Mouse (Mus musculus) embryonic fibroblast, embryonic 13.5 days (primary cell): ENCODE data around the gene Vezt. TPM values are rescaled to one million over a fixed set of nuclear protein-coding genes. Genes with fewer than 3 reads are reported as not detected.
A peak's percentile ranks its signal among the peaks of the same experiment; 100 is the strongest.

Experiments
- H3K27ac ChIP-seq: 2 replicates; pipeline ENCODE4 v1.5.1; 2012; ENCODE audit warnings: low read length, control low read depth, inconsistent platforms; ENCODE audit not compliant: insufficient read depth
- H3K4me1 ChIP-seq: 2 replicates; pipeline ENCODE4 v1.6.1; 2011; ENCODE audit warnings: low read length; ENCODE audit not compliant: control insufficient read depth, insufficient read depth
- H3K4me3 ChIP-seq: 2 replicates; pipeline ENCODE4 v1.5.1; 2011; ENCODE audit warnings: mild to moderate bottlenecking, control low read depth, low read length; ENCODE audit not compliant: insufficient read depth
- CTCF ChIP-seq: IDR thresholded peaks from 2 replicates; pipeline ENCODE4 v1.5.1; 2011; ENCODE audit warnings: mild to moderate bottlenecking, control low read depth, low read length, moderate library complexity, borderline replicate concordance; ENCODE audit not compliant: insufficient read depth
- POLR2A ChIP-seq: IDR thresholded peaks from 2 replicates; pipeline ENCODE4 v1.6.1; 2011; ENCODE audit warnings: low read depth, mild to moderate bottlenecking, control low read depth, low read length, moderate library complexity
- polyA plus RNA-seq: library from polyadenylated mRNA; stranded (reverse); fragments of >200 nt; gene quantifications from 2 replicates; pipeline ENCODE4 v1.2.4, GENCODE M21; 2011; ENCODE audit warnings: low read depth; ENCODE audit not compliant: missing spikeins, insufficient read length

Gene Vezt
- polyA plus RNA-seq, 1 experiment, result 32.2 TPM

- Histone ChIP-seq H3K4me3 (no peak overlapping the region), H3K27ac (peak overlapping the region; percentile 88), H3K4me1 (peaks cover 10% of the 10 kb centered on the region)
- TF ChIP-seq POLR2A (no peak), CTCF (no peak)
Observed at GRCm38 (mm10) chr10:93939676-93940075, 95.9 kb downstream of the Vezt start.

GRCm38 (mm10) chr10:93938844-93939271, 96.8 kb downstream of the Vezt start:
- TF ChIP-seq CTCF (no peak), POLR2A (no peak)
- H3K4me1 ChIP-seq, result peaks cover 7% of the 10 kb centered on the region
- H3K27ac ChIP-seq, result no peak overlapping the region
- H3K4me3 ChIP-seq, result no peak overlapping the region

- Histone ChIP-seq H3K4me3 (no peak overlapping the region), H3K4me1 (no peaks in the 10 kb centered on the region; the same call in 1 of the 2 replicates), H3K27ac (peak overlapping the region; percentile 49)
- TF ChIP-seq CTCF (no peak), POLR2A (no peak)
Observed at GRCm38 (mm10) chr10:93933980-93934379, 101.6 kb downstream of the Vezt start.

- no peak overlapping the region for H3K4me3 ChIP-seq
- TF ChIP-seq POLR2A (no peak), CTCF (no peak)
- no peak overlapping the region; the same call in 1 of the 2 replicates for H3K27ac ChIP-seq
- H3K4me1 ChIP-seq, result no peaks in the 10 kb centered on the region
Observed at GRCm38 (mm10) chr10:93932861-93933260, 102.8 kb downstream of the Vezt start.

- no peaks in the 10 kb centered on the region for H3K4me1 ChIP-seq
- TF ChIP-seq POLR2A (no peak), CTCF (no peak)
- H3K27ac ChIP-seq, result no peak overlapping the region
- H3K4me3 ChIP-seq, result no peak overlapping the region
Observed at GRCm38 (mm10) chr10:93932020-93932419, 103.6 kb downstream of the Vezt start.

GRCm38 (mm10) chr10:93931431-93931830, 104.2 kb downstream of the Vezt start:
- no peak overlapping the region for H3K4me3 ChIP-seq
- no peaks in the 10 kb centered on the region for H3K4me1 ChIP-seq
- TF ChIP-seq CTCF, result no peak
- TF ChIP-seq POLR2A, result no peak
- no peak overlapping the region for H3K27ac ChIP-seq

GRCm38 (mm10) chr10:93930236-93930824, 105.3 kb downstream of the Vezt start:
- Histone ChIP-seq H3K4me3 (no peak overlapping the region), H3K27ac (no peak overlapping the region), H3K4me1 (no peaks in the 10 kb centered on the region)
- TF ChIP-seq CTCF, result no peak
- TF ChIP-seq POLR2A, result no peak

GRCm38 (mm10) chr10:93924666-93925065, 111.0 kb downstream of the Vezt start:
- no peaks in the 10 kb centered on the region for H3K4me1 ChIP-seq

GRCm38 (mm10) chr10:93921160-93921559, 114.5 kb downstream of the Vezt start:
- no peak overlapping the region for H3K4me3 ChIP-seq
- H3K27ac ChIP-seq, result no peak overlapping the region
- H3K4me1 ChIP-seq, result peaks cover 2% of the 10 kb centered on the region; the same call in 1 of the 2 replicates
- TF ChIP-seq POLR2A (no peak), CTCF (no peak)

More at GRCm38 (mm10) chr10:93924666-93925065, 111.0 kb downstream of the Vezt start:
- TF ChIP-seq CTCF (no peak), POLR2A (no peak)
- H3K4me3 ChIP-seq, result no peak overlapping the region
- no peak overlapping the region for H3K27ac ChIP-seq

- TF ChIP-seq POLR2A, result no peak
- no peak for TF ChIP-seq CTCF
- Histone ChIP-seq H3K4me3 (no peak overlapping the region), H3K27ac (no peak overlapping the region), H3K4me1 (peaks cover 2% of the 10 kb centered on the region; the same call in 1 of the 2 replicates)
Observed at GRCm38 (mm10) chr10:93919227-93919626, 116.4 kb downstream of the Vezt start.
